Mouse (Mus musculus) hindbrain, embryonic 13.5 days (tissue): ENCODE measurements around the gene Tekt2. TPM values are rescaled to one million over a fixed set of nuclear protein-coding genes. Genes with fewer than 3 reads are reported as not detected.

ENCODE experiments used
- ATAC-seq: fragments of 200-750 bp; cut with Nextera tagmentation; 2 replicates; pipeline ENCODE4 v1.8.0; 2017; ENCODE audit warnings: moderate TSS enrichment; ENCODE audit not compliant: low FRiP score
- H3K27ac ChIP-seq: fragments of 300-500 bp; sonication (generic); 2 replicates; pipeline ENCODE4 v1.5.1; 2015; ENCODE audit warnings: inconsistent platforms, mild to moderate bottlenecking, moderate library complexity
- H3K27me3 ChIP-seq: fragments of 300-500 bp; sonication (generic); 2 replicates; pipeline ENCODE4 v1.6.1; 2015; ENCODE audit warnings: mild to moderate bottlenecking, inconsistent platforms
- H3K36me3 ChIP-seq: fragments of 300-500 bp; sonication (generic); 2 replicates; pipeline ENCODE4 v1.6.1; 2015; ENCODE audit warnings: mild to moderate bottlenecking, inconsistent platforms
- H3K4me1 ChIP-seq: fragments of 300-500 bp; sonication (generic); replicated peaks from 2 replicates; pipeline ENCODE4 v1.6.1; 2015; ENCODE audit warnings: inconsistent platforms
- H3K4me2 ChIP-seq: fragments of 300-500 bp; sonication (generic); 2 replicates; pipeline ENCODE4 v1.6.1; 2015; ENCODE audit warnings: inconsistent platforms, mild to moderate bottlenecking, moderate library complexity
- H3K4me3 ChIP-seq: fragments of 300-500 bp; sonication (generic); 2 replicates; pipeline ENCODE4 v1.5.1; 2015; ENCODE audit warnings: mild to moderate bottlenecking, inconsistent platforms
- H3K9ac ChIP-seq: fragments of 300-500 bp; sonication (generic); 2 replicates; pipeline ENCODE4 v1.6.1; 2015; ENCODE audit warnings: mild to moderate bottlenecking, inconsistent platforms
- H3K9me3 ChIP-seq: fragments of 300-500 bp; sonication (generic); 2 replicates; pipeline ENCODE4 v1.6.1; 2016; ENCODE audit warnings: inconsistent platforms
- WGBS: fragments of 180-500 bp; shearing (Covaris S2); methylation state at CpG from one replicate; pipeline ENCODE4 v1.1.7; 2015; 5-methylcytosine and 5-hydroxymethylcytosine counted together
- polyA plus RNA-seq: library from polyadenylated mRNA; unstranded; fragments of >200 nt; fragmentation: Nextera tagmentation; extraction: Ambion mirVana; gene quantifications from 2 replicates; pipeline ENCODE4 v1.2.1, GENCODE M21; 2015

Gene Tekt2
- polyA plus RNA-seq, 1 experiment from 2014 or later = 8.5 TPM

- 92% methylated on average over 1 of the region's 1 CpGs for WGBS
Observed at GRCm38 (mm10) chr4:126305428-126305827, 20.1 kb downstream of the Tekt2 start.

GRCm38 (mm10) chr4:126303877-126304276, 21.6 kb downstream of the Tekt2 start:
- no peaks in the 10 kb centered on the region for H3K9me3 ChIP-seq
- no peak for ATAC-seq
- H3K27me3 ChIP-seq = peaks cover 69% of the 10 kb centered on the region
- H3K4me3 ChIP-seq = no peak overlapping the region
- no peak overlapping the region for H3K9ac ChIP-seq
- H3K27ac ChIP-seq = no peak overlapping the region
- H3K36me3 ChIP-seq = no peaks in the 10 kb centered on the region
- H3K4me2 ChIP-seq = no peak overlapping the region
- peaks cover 17% of the 10 kb centered on the region for H3K4me1 ChIP-seq
- WGBS = 63% methylated on average over 4 of the region's 4 CpGs

More at GRCm38 (mm10) chr4:126305428-126305827, 20.1 kb downstream of the Tekt2 start:
- Histone ChIP-seq H3K4me2 (no peak overlapping the region), H3K27me3 (peaks cover 57% of the 10 kb centered on the region), H3K9me3 (no peaks in the 10 kb centered on the region), H3K36me3 (no peaks in the 10 kb centered on the region), H3K4me1 (peaks cover 28% of the 10 kb centered on the region), H3K9ac (no peak overlapping the region), H3K4me3 (no peak overlapping the region), H3K27ac (no peak overlapping the region)
- ATAC-seq = no peak

GRCm38 (mm10) chr4:126301584-126302309, 23.7 kb downstream of the Tekt2 start:
- Histone ChIP-seq H3K9me3 (no peaks in the 10 kb centered on the region), H3K9ac (peak overlapping the region; percentile 65), H3K36me3 (no peaks in the 10 kb centered on the region), H3K4me2 (peak overlapping the region; percentile 50), H3K27ac (no peak overlapping the region), H3K27me3 (peaks cover 79% of the 10 kb centered on the region), H3K4me3 (peak overlapping the region; percentile 33), H3K4me1 (peaks cover 24% of the 10 kb centered on the region)
- ATAC-seq = no peak
- 5% methylated on average over 27 of the region's 27 CpGs for WGBS

DNA sequence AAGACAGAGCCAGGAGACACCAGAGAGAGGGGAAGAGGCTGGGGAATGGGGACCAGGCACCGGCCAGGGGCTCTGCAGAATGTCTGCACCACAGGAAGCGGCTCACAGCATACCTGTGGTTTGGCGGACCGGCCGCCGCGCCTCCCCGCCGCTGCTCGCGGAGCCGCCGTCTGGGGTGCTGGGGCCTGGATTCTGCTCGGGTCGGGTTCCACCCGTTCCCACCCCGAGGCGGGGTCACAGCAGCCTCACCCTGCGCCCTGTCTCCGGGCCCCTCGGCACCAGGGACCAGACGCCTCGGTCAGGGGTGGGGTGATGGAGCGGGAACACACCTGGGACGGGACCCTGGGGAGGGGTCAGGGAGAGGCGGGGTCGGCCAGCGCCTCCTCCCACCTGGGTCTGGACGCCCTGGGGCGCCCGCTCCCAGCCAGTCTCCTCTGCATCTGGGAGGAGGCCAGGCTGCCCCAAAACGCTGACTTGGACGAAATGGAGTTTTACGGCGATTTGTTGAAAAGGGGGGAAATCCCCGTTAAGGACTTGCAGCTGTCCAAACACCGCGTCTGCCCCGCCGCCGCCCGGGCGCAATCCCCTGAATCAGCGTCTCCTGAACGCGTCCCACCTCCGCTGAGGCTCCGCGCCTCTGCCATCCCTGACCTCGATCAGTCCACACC, 24.4 kb downstream of the Tekt2 start:
- Histone ChIP-seq H3K4me3 (peak overlapping the region; percentile 33), H3K27ac (no peak overlapping the region), H3K4me2 (peak overlapping the region; percentile 50), H3K9ac (peak overlapping the region; percentile 65), H3K4me1 (peaks cover 30% of the 10 kb centered on the region), H3K27me3 (peaks cover 83% of the 10 kb centered on the region), H3K9me3 (no peaks in the 10 kb centered on the region), H3K36me3 (no peaks in the 10 kb centered on the region)
- 2% methylated on average over 47 of the region's 50 CpGs for WGBS
- no peak for ATAC-seq

GRCm38 (mm10) chr4:126296617-126297101, 28.8 kb downstream of the Tekt2 start:
- Histone ChIP-seq H3K27ac (no peak overlapping the region), H3K27me3 (peaks cover 75% of the 10 kb centered on the region), H3K9me3 (no peaks in the 10 kb centered on the region), H3K4me2 (peak overlapping the region; percentile 67), H3K4me1 (peaks cover 24% of the 10 kb centered on the region), H3K36me3 (no peaks in the 10 kb centered on the region), H3K9ac (peak overlapping the region; percentile 68), H3K4me3 (peak overlapping the region; percentile 38)
- ATAC-seq = 0 out of 2 replicates have a peak, but pooled peaks have one; percentile 12
- WGBS = under 1% methylated on average over 34 of the region's 34 CpGs

DNA sequence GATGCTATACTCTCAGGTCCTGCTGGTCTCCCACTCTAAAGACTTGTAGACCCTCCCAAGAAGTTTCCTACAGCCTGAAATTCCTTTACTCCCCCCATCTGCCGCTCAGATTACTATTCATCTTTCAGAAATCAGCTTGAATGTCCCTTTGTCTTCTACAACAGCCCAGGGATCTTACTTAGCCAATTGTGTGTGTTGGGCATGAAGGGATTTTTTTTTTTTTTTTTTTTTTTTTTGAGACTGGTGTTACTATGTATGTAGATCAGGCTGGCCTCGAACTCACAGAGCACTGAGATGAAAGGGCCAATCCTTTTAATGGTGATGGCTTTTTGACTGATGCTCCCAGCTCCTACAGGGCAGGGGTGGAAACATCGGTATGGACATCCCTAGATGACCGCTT, 29.6 kb downstream of the Tekt2 start:
- H3K4me1 ChIP-seq = peaks cover 17% of the 10 kb centered on the region
- H3K27me3 ChIP-seq = peaks cover 72% of the 10 kb centered on the region
- H3K27ac ChIP-seq = no peak overlapping the region
- 34% methylated on average over 4 of the region's 4 CpGs for WGBS
- no peak for ATAC-seq
- H3K9ac ChIP-seq = no peak overlapping the region
- no peaks in the 10 kb centered on the region for H3K9me3 ChIP-seq
- H3K4me3 ChIP-seq = 0 out of 2 replicates have a peak overlapping the region, but pooled peaks have one; percentile 38
- H3K4me2 ChIP-seq = no peak overlapping the region
- H3K36me3 ChIP-seq = no peaks in the 10 kb centered on the region

DNA sequence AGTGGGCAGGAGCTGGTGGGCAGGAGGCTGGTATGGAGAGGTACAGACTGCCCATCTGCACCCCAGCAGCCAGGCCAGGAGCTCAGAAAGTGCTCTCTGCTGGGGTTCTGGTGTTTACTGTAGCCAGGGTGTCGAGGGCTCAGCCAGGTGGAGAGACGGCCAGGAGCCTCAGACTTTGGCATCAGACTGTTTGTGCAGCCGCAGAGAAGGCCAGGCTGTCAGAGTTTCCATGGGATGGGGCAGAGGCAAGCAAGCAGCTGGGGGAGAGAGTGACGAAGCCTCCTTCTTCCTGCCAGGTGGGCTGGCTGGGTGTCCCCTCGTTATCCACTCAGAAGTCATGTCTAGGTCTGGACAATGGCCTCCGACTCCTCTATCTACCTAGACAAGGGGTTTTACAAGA, 30.3 kb downstream of the Tekt2 start:
- Histone ChIP-seq H3K27ac (no peak overlapping the region), H3K4me2 (no peak overlapping the region), H3K9me3 (no peaks in the 10 kb centered on the region), H3K4me3 (no peak overlapping the region), H3K27me3 (peaks cover 70% of the 10 kb centered on the region), H3K36me3 (no peaks in the 10 kb centered on the region), H3K4me1 (peaks cover 13% of the 10 kb centered on the region), H3K9ac (no peak overlapping the region)
- ATAC-seq = no peak
- WGBS = 81% methylated on average over 6 of the region's 6 CpGs

DNA sequence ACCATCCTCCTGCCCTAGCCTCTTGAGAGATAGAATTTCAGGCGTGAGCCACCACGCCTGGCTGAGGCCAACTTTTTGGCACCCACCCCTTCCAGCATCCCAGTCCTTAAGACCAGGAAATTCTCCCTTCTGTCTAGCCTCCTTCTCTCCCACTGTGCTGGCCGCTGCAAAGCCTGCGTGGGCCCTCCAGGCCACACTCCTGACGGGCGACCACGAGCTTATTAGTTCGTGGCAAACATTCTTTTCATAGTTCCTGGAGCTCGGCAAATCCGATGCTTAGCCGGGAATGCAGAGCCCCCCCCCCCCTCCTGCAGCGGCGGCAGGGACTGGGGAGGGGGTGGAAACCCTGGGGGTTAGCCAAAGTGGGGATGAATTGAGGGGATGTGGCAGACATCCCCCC, 34.3 kb downstream of the Tekt2 start:
- WGBS = 47% methylated on average over 11 of the region's 13 CpGs
- no peaks in the 10 kb centered on the region for H3K36me3 ChIP-seq
- no peak overlapping the region for H3K27ac ChIP-seq
- no peak overlapping the region for H3K9ac ChIP-seq
- H3K4me2 ChIP-seq = no peak overlapping the region
- H3K4me3 ChIP-seq = no peak overlapping the region
- peaks cover 22% of the 10 kb centered on the region for H3K4me1 ChIP-seq
- no peak for ATAC-seq
- H3K9me3 ChIP-seq = no peaks in the 10 kb centered on the region
- peaks cover 70% of the 10 kb centered on the region for H3K27me3 ChIP-seq

- Histone ChIP-seq H3K4me3 (no peak overlapping the region), H3K9me3 (no peaks in the 10 kb centered on the region), H3K27ac (no peak overlapping the region), H3K9ac (no peak overlapping the region), H3K36me3 (no peaks in the 10 kb centered on the region), H3K27me3 (peaks cover 68% of the 10 kb centered on the region), H3K4me2 (no peak overlapping the region), H3K4me1 (peaks cover 22% of the 10 kb centered on the region)
- 79% methylated on average over 8 of the region's 8 CpGs for WGBS
- no peak for ATAC-seq
Observed at GRCm38 (mm10) chr4:126290314-126290713, 35.2 kb downstream of the Tekt2 start.

- ATAC-seq = no peak
- no peak overlapping the region for H3K27ac ChIP-seq
- H3K4me2 ChIP-seq = peak overlapping the region; percentile 10; the same call in 1 of the 2 replicates
- H3K27me3 ChIP-seq = peaks cover 75% of the 10 kb centered on the region
- H3K36me3 ChIP-seq = no peaks in the 10 kb centered on the region
- no peaks in the 10 kb centered on the region for H3K9me3 ChIP-seq
- peaks cover 22% of the 10 kb centered on the region for H3K4me1 ChIP-seq
- peak overlapping the region; percentile 2; the same call in 1 of the 2 replicates for H3K4me3 ChIP-seq
- H3K9ac ChIP-seq = 0 out of 2 replicates have a peak overlapping the region, but pooled peaks have one; percentile 24
- WGBS = 37% methylated on average over 17 of the region's 17 CpGs
Observed at GRCm38 (mm10) chr4:126288085-126288666, 37.3 kb downstream of the Tekt2 start.

DNA sequence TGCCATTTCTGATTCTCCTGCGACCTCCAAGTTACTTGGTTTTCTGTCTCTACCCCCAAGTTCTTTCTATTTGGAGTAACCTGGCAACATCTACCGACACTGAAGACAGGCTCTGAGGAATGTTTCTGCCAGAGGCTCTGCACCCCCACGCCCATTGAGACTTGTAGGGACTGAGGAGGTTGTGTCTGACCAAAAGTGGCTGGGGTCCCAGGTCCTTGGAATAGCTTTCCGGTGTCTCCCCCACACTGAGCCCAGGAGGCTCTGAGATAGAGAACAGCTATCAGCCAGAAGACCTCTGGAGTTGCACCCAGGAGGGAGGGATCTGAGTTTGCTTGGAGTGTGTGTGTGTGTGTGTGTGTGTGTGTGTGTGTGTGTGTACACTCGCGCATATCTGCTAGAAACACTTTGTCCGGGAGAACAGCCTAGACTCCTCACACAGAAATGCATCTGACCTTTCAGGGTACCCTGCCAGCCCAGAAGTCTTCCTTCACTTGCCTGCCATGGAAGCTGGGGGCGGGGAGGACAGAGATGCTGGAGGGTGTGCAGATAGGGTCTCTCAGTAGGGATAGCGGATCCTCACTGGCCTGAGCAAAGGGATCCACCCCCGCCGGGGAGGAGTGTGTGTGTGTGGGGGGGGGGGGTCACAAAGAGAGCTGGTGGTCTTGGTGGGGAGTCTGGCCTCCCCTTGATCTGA, 38.0 kb downstream of the Tekt2 start:
- H3K27me3 ChIP-seq = peaks cover 78% of the 10 kb centered on the region
- peak overlapping the region; percentile 2; the same call in 1 of the 2 replicates for H3K4me3 ChIP-seq

GRCm38 (mm10) chr4:126286492-126286891, 39.0 kb downstream of the Tekt2 start, which contains the start of gene Col8a2:
Gene Col8a2 (plus strand): TSS chr4:126286793.
- Histone ChIP-seq H3K9ac (peak within 1 kb of the TSS; percentile 61), H3K4me1 (peaks cover 22% of the 10 kb centered on the region), H3K36me3 (no peaks in the 10 kb centered on the region), H3K27me3 (peaks cover 78% of the 10 kb centered on the region), H3K27ac (no peak within 1 kb of the TSS), H3K9me3 (no peaks in the 10 kb centered on the region), H3K4me3 (peak within 1 kb of the TSS; percentile 35), H3K4me2 (peak within 1 kb of the TSS; percentile 52)
- 2% methylated on average over 28 of the region's 42 CpGs for WGBS
- no peak for ATAC-seq

More for the DNA sequence above, 38.0 kb downstream of the Tekt2 start:
- Histone ChIP-seq H3K36me3 (no peaks in the 10 kb centered on the region), H3K4me1 (peaks cover 22% of the 10 kb centered on the region), H3K9me3 (no peaks in the 10 kb centered on the region), H3K4me2 (0 out of 2 replicates have a peak overlapping the region, but pooled peaks have one; percentile 8), H3K27ac (no peak overlapping the region), H3K9ac (peak overlapping the region; percentile 24; the same call in 1 of the 2 replicates)
- ATAC-seq = no peak
- WGBS = 30% methylated on average over 11 of the region's 11 CpGs
